Mouse (Mus musculus) liver, embryonic 14 days (tissue): ENCODE results near the gene Klf7. TPM values are rescaled to one million over a fixed set of nuclear protein-coding genes. Genes with fewer than 3 reads are reported as not detected.

ENCODE experiments used
- polyA plus RNA-seq: library from polyadenylated mRNA; depleted of rRNA; stranded (reverse); fragments of >200 nt; gene quantifications from 2 replicates; pipeline ENCODE4 v1.2.3, GENCODE M21; 2012; rRNA removed

Gene Klf7
- 1.5 and 1.6 TPM in 2 replicates for polyA plus RNA-seq

GRCm38 (mm10) chr1:64121559-64122465 is at the start of gene Klf7:
Klf7 (minus strand) TSS chr1:64122282.

